Mouse (Mus musculus) midbrain, embryonic 15.5 days (tissue): Measurements from ENCODE around the gene Hacd3. TPM values are rescaled to one million over a fixed set of nuclear protein-coding genes. Genes with fewer than 3 reads are reported as not detected.
"Not testable (repeated sequence)": the region's sequence is repeated elsewhere in the genome, so short reads cannot be mapped to it uniquely, and the experiment has no call there.

Source experiments
- ATAC-seq: fragments of 200-750 bp; cut with Nextera tagmentation; replicated peaks from 2 replicates; pipeline ENCODE4 v1.8.0; 2017; ENCODE audit warnings: moderate TSS enrichment
- H3K27ac ChIP-seq: fragments of 300-500 bp; sonication (generic); 2 replicates; pipeline ENCODE4 v1.5.1; 2015; ENCODE audit warnings: mild to moderate bottlenecking, inconsistent platforms
- H3K27me3 ChIP-seq: fragments of 300-500 bp; sonication (generic); replicated peaks from 2 replicates; pipeline ENCODE4 v1.6.1; 2015; ENCODE audit warnings: inconsistent platforms
- H3K36me3 ChIP-seq: fragments of 300-500 bp; sonication (generic); replicated peaks from 2 replicates; pipeline ENCODE4 v1.6.1; 2015; ENCODE audit warnings: inconsistent platforms
- H3K4me1 ChIP-seq: fragments of 300-500 bp; sonication (generic); 2 replicates; pipeline ENCODE4 v1.6.1; 2015; ENCODE audit warnings: inconsistent platforms
- H3K4me2 ChIP-seq: fragments of 300-500 bp; sonication (generic); 2 replicates; pipeline ENCODE4 v1.6.1; 2015; ENCODE audit warnings: inconsistent platforms, mild to moderate bottlenecking, moderate library complexity
- H3K4me3 ChIP-seq: fragments of 300-500 bp; sonication (generic); 2 replicates; pipeline ENCODE4 v1.5.1; 2015; ENCODE audit warnings: mild to moderate bottlenecking, inconsistent platforms
- H3K9ac ChIP-seq: fragments of 300-500 bp; sonication (generic); 2 replicates; pipeline ENCODE4 v1.6.1; 2015; ENCODE audit warnings: mild to moderate bottlenecking, inconsistent platforms
- H3K9me3 ChIP-seq: fragments of 300-500 bp; sonication (generic); 2 replicates; pipeline ENCODE4 v1.6.1; 2016; ENCODE audit warnings: inconsistent platforms
- WGBS: fragments of 180-500 bp; shearing (Covaris S2); methylation state at CpG from one replicate; pipeline ENCODE4 v1.1.7; 2015; ENCODE audit warnings: mixed read lengths; 5-methylcytosine and 5-hydroxymethylcytosine counted together
- polyA plus RNA-seq: library from polyadenylated mRNA; unstranded; fragments of >200 nt; fragmentation: Nextera tagmentation; extraction: Ambion mirVana; gene quantifications from 2 replicates; pipeline ENCODE4 v1.2.1, GENCODE M21; 2015

The Hacd3 gene
- polyA plus RNA-seq, 1 experiment from 2014 or later: 217 TPM

- peaks cover 57% of the 10 kb centered on the region for H3K4me1 ChIP-seq
- no peaks in the 10 kb centered on the region for H3K27me3 ChIP-seq
- ATAC-seq: no peak
- no peak overlapping the region for H3K4me3 ChIP-seq
- 70% methylated on average over 7 of the region's 7 CpGs for WGBS
- no peaks in the 10 kb centered on the region for H3K36me3 ChIP-seq
- no peaks in the 10 kb centered on the region for H3K9me3 ChIP-seq
- peak overlapping the region; percentile 41; the same call in 1 of the 2 replicates for H3K27ac ChIP-seq
- no peak overlapping the region; the same call in 1 of the 2 replicates for H3K9ac ChIP-seq
- no peak overlapping the region for H3K4me2 ChIP-seq
Measured at GRCm38 (mm10) chr9:65015461-65016222, 5.9 kb downstream of the Hacd3 start.

GRCm38 (mm10) chr9:65011304-65011703 is 10.2 kb downstream of the Hacd3 start:
- Histone ChIP-seq H3K9ac (no peak overlapping the region), H3K27me3 (no peaks in the 10 kb centered on the region), H3K4me2 (no peak overlapping the region), H3K9me3 (no peaks in the 10 kb centered on the region), H3K4me3 (no peak overlapping the region), H3K36me3 (peaks cover under 1% of the 10 kb centered on the region; the same call in 1 of the 2 replicates), H3K27ac (no peak overlapping the region), H3K4me1 (peaks cover 15% of the 10 kb centered on the region)
- 59% methylated on average over 6 of the region's 6 CpGs for WGBS
- no peak for ATAC-seq

- no peak for ATAC-seq
- no peak overlapping the region for H3K9ac ChIP-seq
- WGBS: 91% methylated on average over 8 of the region's 8 CpGs
Measured at GRCm38 (mm10) chr9:65010632-65011031, 10.9 kb downstream of the Hacd3 start.

GRCm38 (mm10) chr9:65005737-65006136 is 15.8 kb downstream of the Hacd3 start:
- 99% methylated on average over 8 of the region's 8 CpGs for WGBS
- H3K4me2 ChIP-seq: no peak overlapping the region

More at GRCm38 (mm10) chr9:65010632-65011031, 10.9 kb downstream of the Hacd3 start:
- Histone ChIP-seq H3K27ac (no peak overlapping the region), H3K36me3 (peaks cover 7% of the 10 kb centered on the region; the same call in 1 of the 2 replicates), H3K4me2 (no peak overlapping the region), H3K4me1 (peaks cover 8% of the 10 kb centered on the region), H3K4me3 (no peak overlapping the region), H3K27me3 (no peaks in the 10 kb centered on the region), H3K9me3 (no peaks in the 10 kb centered on the region)

GRCm38 (mm10) chr9:65001481-65001880 is 20.0 kb downstream of the Hacd3 start:
- Histone ChIP-seq H3K9ac (no peak overlapping the region), H3K27ac (no peak overlapping the region), H3K27me3 (no peaks in the 10 kb centered on the region), H3K9me3 (no peaks in the 10 kb centered on the region), H3K36me3 (peaks cover 58% of the 10 kb centered on the region), H3K4me1 (no peaks in the 10 kb centered on the region), H3K4me3 (no peak overlapping the region), H3K4me2 (no peak overlapping the region)
- WGBS: 64% methylated on average over 4 of the region's 4 CpGs
- ATAC-seq: no peak

More at GRCm38 (mm10) chr9:65005737-65006136, 15.8 kb downstream of the Hacd3 start:
- Histone ChIP-seq H3K9me3 (no peaks in the 10 kb centered on the region), H3K27me3 (no peaks in the 10 kb centered on the region), H3K36me3 (peaks cover 34% of the 10 kb centered on the region), H3K9ac (no peak overlapping the region), H3K4me3 (no peak overlapping the region), H3K27ac (no peak overlapping the region), H3K4me1 (no peaks in the 10 kb centered on the region)
- no peak for ATAC-seq

GRCm38 (mm10) chr9:64995464-64995863 is 26.0 kb downstream of the Hacd3 start:
- WGBS: 89% methylated on average over 1 of the region's 1 CpGs
- not testable (repeated sequence) for H3K4me3 ChIP-seq, H3K9ac ChIP-seq, H3K27ac ChIP-seq, H3K9me3 ChIP-seq, ATAC-seq, H3K4me1 ChIP-seq, H3K4me2 ChIP-seq, H3K27me3 ChIP-seq
- peaks cover 46% of the 10 kb centered on the region for H3K36me3 ChIP-seq

- Histone ChIP-seq H3K27me3 (no peaks in the 10 kb centered on the region), H3K4me3 (no peak overlapping the region), H3K9me3 (no peaks in the 10 kb centered on the region), H3K4me2 (no peak overlapping the region), H3K36me3 (peaks cover 56% of the 10 kb centered on the region), H3K27ac (no peak overlapping the region), H3K4me1 (no peaks in the 10 kb centered on the region), H3K9ac (no peak overlapping the region)
- WGBS: 91% methylated on average over 7 of the region's 7 CpGs
- no peak for ATAC-seq
Measured at GRCm38 (mm10) chr9:64990291-64990690, 31.2 kb downstream of the Hacd3 start.

GRCm38 (mm10) chr9:64988443-64988842 is 33.0 kb downstream of the Hacd3 start:
- no peak for ATAC-seq
- WGBS: 92% methylated on average over 6 of the region's 6 CpGs

GRCm38 (mm10) chr9:64987651-64988050 is 33.8 kb downstream of the Hacd3 start:
- ATAC-seq: no peak
- WGBS: 91% methylated on average over 2 of the region's 2 CpGs
- H3K4me1 ChIP-seq: no peaks in the 10 kb centered on the region
- H3K9me3 ChIP-seq: no peaks in the 10 kb centered on the region
- no peak overlapping the region for H3K4me2 ChIP-seq
- no peak overlapping the region for H3K27ac ChIP-seq
- H3K36me3 ChIP-seq: peaks cover 69% of the 10 kb centered on the region
- no peaks in the 10 kb centered on the region for H3K27me3 ChIP-seq
- H3K9ac ChIP-seq: no peak overlapping the region
- no peak overlapping the region for H3K4me3 ChIP-seq

More at GRCm38 (mm10) chr9:64988443-64988842, 33.0 kb downstream of the Hacd3 start:
- Histone ChIP-seq H3K4me3 (no peak overlapping the region), H3K9ac (no peak overlapping the region), H3K9me3 (no peaks in the 10 kb centered on the region), H3K27ac (no peak overlapping the region), H3K36me3 (peaks cover 67% of the 10 kb centered on the region), H3K4me2 (no peak overlapping the region), H3K4me1 (no peaks in the 10 kb centered on the region), H3K27me3 (no peaks in the 10 kb centered on the region)

- 90% methylated on average over 9 of the region's 9 CpGs for WGBS
- ATAC-seq: no peak
- Histone ChIP-seq H3K9ac (no peak overlapping the region), H3K27ac (no peak overlapping the region), H3K27me3 (no peaks in the 10 kb centered on the region), H3K36me3 (peaks cover 78% of the 10 kb centered on the region), H3K4me2 (no peak overlapping the region), H3K4me1 (no peaks in the 10 kb centered on the region), H3K4me3 (no peak overlapping the region), H3K9me3 (no peaks in the 10 kb centered on the region)
Measured at GRCm38 (mm10) chr9:64985807-64986206, 35.7 kb downstream of the Hacd3 start.

GRCm38 (mm10) chr9:64985037-64985794 is 36.3 kb downstream of the Hacd3 start:
- Histone ChIP-seq H3K9ac (no peak overlapping the region), H3K27ac (no peak overlapping the region), H3K4me3 (no peak overlapping the region), H3K27me3 (no peaks in the 10 kb centered on the region), H3K4me2 (no peak overlapping the region), H3K9me3 (no peaks in the 10 kb centered on the region), H3K36me3 (peaks cover 78% of the 10 kb centered on the region), H3K4me1 (no peaks in the 10 kb centered on the region)
- no peak for ATAC-seq
- WGBS: 69% methylated on average over 8 of the region's 8 CpGs

GRCm38 (mm10) chr9:64981904-64982303 is 39.6 kb downstream of the Hacd3 start:
- no peak overlapping the region for H3K27ac ChIP-seq
- H3K9me3 ChIP-seq: no peaks in the 10 kb centered on the region
- no peaks in the 10 kb centered on the region for H3K4me1 ChIP-seq
- no peak overlapping the region for H3K4me2 ChIP-seq
- H3K4me3 ChIP-seq: no peak overlapping the region
- H3K36me3 ChIP-seq: peaks cover 65% of the 10 kb centered on the region
- H3K27me3 ChIP-seq: no peaks in the 10 kb centered on the region
- no peak for ATAC-seq
- 83% methylated on average over 1 of the region's 1 CpGs for WGBS
- H3K9ac ChIP-seq: no peak overlapping the region
